Mouse (Mus musculus): ENCODE measurements around the gene Slc44a1.

The Slc44a1 gene

DNA sequence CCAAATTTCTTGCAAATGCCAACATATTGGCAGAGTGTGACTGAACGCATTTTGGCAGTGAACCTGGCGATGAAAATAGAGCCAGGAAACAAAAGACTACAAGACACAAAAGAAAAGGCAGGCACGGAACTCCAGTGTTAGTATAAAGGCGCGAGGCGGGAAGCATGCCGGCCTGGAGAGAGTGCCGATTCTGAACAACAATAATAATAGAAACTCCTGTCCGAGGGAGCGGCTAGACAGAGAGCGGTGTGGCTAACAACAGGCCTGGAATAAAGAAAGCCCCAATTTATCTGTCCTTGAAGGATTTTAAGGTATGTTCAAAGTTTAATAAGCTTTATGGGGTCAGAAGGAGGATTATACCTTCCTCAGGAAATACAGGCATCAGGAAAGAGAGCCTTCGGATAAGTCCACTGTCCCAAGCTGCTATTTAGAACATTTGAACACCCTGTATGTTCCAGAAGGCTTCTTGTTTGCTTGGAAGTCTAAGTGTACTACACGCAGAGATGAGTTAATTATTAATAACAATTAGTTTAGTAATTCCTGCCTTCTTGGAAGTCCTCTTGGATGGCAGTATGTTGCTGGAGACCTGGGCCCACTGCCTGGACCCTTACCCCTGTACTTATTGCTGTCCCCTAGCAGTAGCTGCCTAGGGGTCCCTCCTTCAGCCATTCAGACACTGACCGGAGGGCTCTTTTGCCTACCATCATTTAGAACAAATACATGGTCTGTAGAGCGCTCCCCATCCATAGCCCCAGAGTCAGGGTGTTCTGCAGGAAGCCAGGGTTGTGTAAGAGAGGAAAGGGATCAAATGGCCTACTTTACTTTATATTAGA lies 156.1 kb downstream of the Slc44a1 start:
- DNase-seq (ENCODE audit: extremely low read depth, low read depth, low spot score) = no peak

DNA sequence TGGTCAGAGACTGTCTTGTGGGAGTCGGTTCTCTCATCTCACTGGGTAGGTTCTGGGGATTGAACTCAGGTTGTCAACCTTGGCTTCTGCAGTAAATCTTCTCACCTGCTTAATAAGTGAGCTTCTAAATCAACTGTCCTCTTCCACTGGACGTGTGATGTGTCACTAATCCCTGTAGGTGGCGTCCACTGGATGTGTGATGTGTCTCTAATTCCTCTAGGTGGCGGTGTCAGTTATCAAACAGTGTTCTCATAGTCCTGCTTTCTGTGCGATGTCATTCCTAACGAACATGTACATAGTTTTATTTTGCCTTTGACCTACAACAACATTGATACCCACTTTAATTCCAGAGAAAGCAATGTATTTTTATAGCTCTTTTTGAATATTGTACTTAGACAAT lies 160.2 kb downstream of the Slc44a1 start:
- DNase-seq (ENCODE audit: extremely low read depth, low read depth, low spot score) = peak; percentile 4

DNA sequence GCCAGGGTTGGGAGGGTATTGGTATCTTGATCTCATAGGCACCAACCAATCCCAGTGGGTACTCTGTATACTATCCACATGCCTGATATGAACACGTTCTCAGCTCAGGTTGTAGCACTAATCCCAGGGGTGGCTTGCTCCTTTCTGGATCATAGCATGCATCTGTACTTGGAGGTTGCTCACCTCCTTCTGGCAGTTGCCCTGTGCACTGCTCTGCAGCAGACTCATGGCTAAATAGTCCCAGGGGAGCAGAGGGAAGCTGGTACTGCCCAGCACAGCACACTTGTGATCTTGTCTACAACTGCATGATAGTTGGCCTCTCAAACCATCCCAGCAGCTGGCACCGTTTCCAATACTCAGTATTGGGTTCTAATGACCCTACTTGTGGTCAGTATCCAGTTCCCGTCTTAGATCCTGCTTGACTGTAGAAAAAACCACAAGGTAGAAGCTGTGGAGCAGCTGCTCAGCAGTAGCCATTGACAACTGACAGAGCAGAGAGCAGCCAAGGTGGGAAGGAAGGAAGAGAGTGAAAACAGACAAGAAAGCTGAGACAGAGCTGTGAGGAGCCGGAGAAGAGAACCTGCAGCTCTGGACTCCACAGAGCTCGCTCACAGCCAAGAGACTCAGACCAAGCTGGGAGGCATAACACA lies 174.5 kb downstream of the Slc44a1 start:
- no peak for DNase-seq (ENCODE audit: extremely low read depth, low read depth, low spot score)

GRCm38 (mm10) chr4:53617968-53618367 lies 177.8 kb downstream of the Slc44a1 start:
- no peak for DNase-seq (ENCODE audit: extremely low read depth, low read depth, low spot score)

DNA sequence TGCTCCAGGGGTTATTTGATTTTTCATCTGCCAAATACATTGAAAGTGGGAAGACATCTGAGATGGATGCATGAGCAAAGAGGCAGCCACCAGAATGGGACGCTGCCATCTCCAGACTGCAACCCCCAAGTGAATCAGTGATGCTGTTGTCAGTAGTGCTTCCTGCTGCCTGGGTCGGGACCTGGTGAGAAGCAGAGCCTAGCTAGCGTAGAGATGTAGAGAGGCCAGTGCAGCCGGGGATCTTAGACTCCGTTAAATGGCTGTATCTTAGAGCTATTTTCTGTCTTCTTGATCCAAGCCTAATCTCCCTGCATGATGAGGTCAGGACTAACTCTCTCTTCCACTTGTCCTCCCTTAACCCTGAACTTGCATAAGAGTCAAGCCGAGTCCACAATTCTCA lies 179.9 kb downstream of the Slc44a1 start:
- DNase-seq (ENCODE audit: extremely low read depth, low read depth, low spot score) = no peak

- DNase-seq (ENCODE audit: extremely low read depth, low read depth, low spot score) = no peak
Measured at GRCm38 (mm10) chr4:53621084-53621483, 180.9 kb downstream of the Slc44a1 start.

DNA sequence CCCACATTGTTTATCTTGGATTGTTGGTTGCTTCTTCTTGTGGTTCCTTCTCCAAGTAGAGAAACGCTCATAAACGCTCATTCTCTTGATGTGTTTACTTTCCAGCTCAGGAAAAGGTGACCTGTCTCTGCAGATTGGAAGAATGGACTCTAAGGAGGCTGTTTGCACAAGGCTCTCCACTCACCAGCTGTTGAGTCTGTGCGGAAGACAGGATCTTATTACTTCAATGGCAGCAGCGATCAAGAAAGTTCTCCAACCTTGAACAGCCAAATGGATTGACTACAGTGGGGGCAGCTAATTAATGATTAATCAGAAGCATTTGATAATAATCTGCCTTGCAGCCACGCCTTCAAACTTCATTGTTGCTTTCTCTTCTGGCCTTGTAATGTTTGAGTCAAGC lies 181.3 kb downstream of the Slc44a1 start:
- DNase-seq (ENCODE audit: extremely low read depth, low read depth, low spot score) = no peak

GRCm38 (mm10) chr4:53623711-53624110 lies 183.5 kb downstream of the Slc44a1 start:
- no peak for DNase-seq (ENCODE audit: extremely low read depth, low read depth, low spot score)

GRCm38 (mm10) chr4:53624816-53625215 lies 184.6 kb downstream of the Slc44a1 start:
- DNase-seq (ENCODE audit: extremely low read depth, low read depth, low spot score) = no peak

GRCm38 (mm10) chr4:53625263-53625662 lies 185.1 kb downstream of the Slc44a1 start:
- no peak for DNase-seq (ENCODE audit: extremely low read depth, low read depth, low spot score)

DNA sequence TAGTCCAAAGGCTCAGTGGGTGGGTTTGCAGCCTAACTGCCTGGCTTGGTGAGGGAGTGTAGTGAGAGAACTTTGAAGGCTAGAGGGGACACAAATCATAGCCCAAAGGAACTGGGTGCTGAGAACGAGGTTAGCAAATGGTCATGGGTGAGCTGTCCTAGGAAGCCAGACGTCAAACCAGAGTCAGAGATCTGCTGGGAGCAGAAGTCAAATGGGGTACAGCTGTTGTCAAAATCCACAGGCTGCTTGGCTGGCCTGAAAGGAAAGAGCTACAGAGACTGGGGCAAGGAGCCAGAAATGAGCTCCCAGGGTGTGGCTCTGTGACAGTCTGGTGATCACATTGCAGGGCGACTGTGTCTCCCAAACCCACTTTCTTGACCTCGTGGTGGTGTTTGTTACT lies 188.7 kb downstream of the Slc44a1 start:
- DNase-seq (ENCODE audit: extremely low read depth, low read depth, low spot score) = no peak

GRCm38 (mm10) chr4:53630963-53631315 lies 190.7 kb downstream of the Slc44a1 start:
- DNase-seq (ENCODE audit: extremely low read depth, low read depth, low spot score) = no peak

GRCm38 (mm10) chr4:53631316-53632010 lies 191.2 kb downstream of the Slc44a1 start, which contains the start of gene Fsd1l:
Fsd1l (plus strand) TSS chr4:53631471.
- DNase-seq (ENCODE audit: extremely low read depth, low read depth, low spot score) = no peak

GRCm38 (mm10) chr4:53632011-53632349 lies 191.8 kb downstream of the Slc44a1 start:
- DNase-seq (ENCODE audit: extremely low read depth, low read depth, low spot score) = no peak

GRCm38 (mm10) chr4:53635336-53635735 lies 195.1 kb downstream of the Slc44a1 start:
- DNase-seq (ENCODE audit: extremely low read depth, low read depth, low spot score) = peak; percentile 42

- DNase-seq (ENCODE audit: extremely low read depth, low read depth, low spot score) = no peak
Measured at GRCm38 (mm10) chr4:53637269-53637909, 197.2 kb downstream of the Slc44a1 start.

GRCm38 (mm10) chr4:53638549-53639123 lies 198.4 kb downstream of the Slc44a1 start:
- DNase-seq (ENCODE audit: extremely low read depth, low read depth, low spot score) = no peak

DNA sequence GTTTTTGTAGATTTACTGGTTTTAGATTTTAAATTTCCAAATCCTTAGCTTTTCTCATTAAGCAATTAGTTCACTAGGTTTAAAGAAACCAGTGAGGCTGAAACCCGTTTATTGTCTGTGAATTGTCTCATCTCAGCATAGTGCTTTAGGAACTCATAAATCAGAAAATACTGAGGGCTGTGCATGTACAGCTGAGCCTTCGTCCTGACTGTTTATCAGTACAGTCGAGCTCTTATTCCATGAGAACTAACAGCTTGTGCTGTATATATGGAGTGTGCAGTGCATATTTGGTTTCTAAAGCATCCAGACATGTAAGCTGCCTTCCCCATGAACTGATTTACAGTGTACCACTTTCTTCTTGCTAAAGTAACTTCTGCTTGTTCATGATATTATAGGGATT lies 217.8 kb downstream of the Slc44a1 start:
- no peak for DNase-seq (ENCODE audit: extremely low read depth, low read depth, low spot score)

GRCm38 (mm10) chr4:53660711-53661110 lies 220.5 kb downstream of the Slc44a1 start:
- DNase-seq (ENCODE audit: extremely low read depth, low read depth, low spot score) = no peak

All from fat pad, adult 2 months (tissue).